Mouse (Mus musculus): ENCODE results near the gene Wwox.
A peak's percentile ranks its signal among the peaks of the same experiment; 100 is the strongest.

Gene Wwox

GRCm38 (mm10) chr8:114759621-114760020 lies 320.2 kb downstream of the Wwox start:
- DNase-seq, result no peak

DNA sequence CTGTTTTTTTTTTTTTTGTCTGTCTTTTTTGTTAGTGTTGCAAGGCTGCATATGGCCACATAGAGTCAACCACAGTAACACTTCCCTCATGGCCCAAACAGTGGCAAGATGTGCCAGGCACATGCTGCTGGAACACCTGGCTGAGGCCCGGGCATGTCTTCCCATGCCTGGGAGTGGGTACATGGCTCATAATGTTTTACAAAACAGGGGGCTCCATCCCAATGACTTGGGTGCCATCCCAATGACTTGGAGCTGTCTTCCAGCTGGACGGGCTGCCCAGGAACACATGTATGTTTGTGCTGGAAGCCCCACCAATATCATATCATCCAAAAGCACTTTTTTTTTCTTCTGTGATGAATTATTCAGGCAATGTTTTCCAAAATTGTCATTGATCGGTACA lies 329.1 kb downstream of the Wwox start:
- no peak for DNase-seq

- peak; percentile 49 to 64 for DNase-seq
Measured at GRCm38 (mm10) chr8:114770856-114771776, 331.7 kb downstream of the Wwox start.

GRCm38 (mm10) chr8:114772276-114772849 lies 332.9 kb downstream of the Wwox start:
- DNase-seq, result no peak

DNA sequence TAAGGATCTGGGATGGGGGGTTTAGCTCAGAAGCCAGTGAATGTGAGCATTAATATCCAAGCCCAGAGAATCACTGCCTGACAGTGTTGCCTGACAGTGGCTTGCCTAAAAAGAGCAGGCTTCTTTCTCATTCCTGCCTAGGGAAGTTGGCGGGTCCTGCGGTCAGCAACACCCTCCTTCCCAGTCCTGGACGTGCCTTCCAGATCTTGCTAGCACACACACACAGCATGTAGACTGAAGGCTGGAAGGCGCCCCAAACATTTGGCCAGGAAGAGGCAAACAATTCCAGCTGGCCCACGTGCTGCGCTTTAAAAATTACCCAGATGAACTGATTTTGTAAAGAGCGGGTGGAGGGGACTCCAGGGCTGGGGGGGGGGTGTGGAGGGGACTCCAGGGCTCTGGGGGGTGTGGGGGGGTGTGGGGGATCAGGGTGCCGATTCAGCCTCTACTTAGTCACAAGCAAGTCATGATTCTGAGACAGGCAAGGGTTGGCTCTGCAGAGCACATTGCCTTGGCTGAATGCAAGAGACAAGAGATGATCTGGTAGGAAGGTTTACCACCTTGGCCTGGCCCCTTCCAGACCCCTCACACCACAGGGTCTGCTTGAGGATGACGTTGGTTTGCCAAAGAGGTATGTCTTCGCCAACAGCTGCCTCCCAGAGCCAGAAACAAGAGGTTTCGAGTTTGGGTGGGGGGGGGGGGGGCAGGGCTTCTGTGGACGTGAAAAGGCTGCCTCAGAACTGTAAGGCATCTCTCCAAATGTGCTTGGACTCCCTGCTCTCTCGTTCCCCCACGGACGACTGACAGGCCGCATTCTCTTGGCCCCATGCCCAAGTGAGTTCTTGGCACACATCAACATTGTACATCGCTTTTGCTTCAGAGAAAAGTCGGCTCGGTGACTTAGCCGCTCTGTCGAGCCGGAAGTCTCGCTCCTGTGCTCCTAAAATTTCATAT lies 334.3 kb downstream of the Wwox start:
- peak; percentile 61 to 72 for DNase-seq

GRCm38 (mm10) chr8:114774415-114774775 lies 334.9 kb downstream of the Wwox start:
- DNase-seq, result no peak

- DNase-seq, result no peak
Measured at GRCm38 (mm10) chr8:114775543-114775942, 336.1 kb downstream of the Wwox start.

- no peak for DNase-seq
Measured at GRCm38 (mm10) chr8:114776696-114777095, 337.2 kb downstream of the Wwox start.

- DNase-seq, result no peak
Measured at GRCm38 (mm10) chr8:114777271-114777980, 338.0 kb downstream of the Wwox start.

DNA sequence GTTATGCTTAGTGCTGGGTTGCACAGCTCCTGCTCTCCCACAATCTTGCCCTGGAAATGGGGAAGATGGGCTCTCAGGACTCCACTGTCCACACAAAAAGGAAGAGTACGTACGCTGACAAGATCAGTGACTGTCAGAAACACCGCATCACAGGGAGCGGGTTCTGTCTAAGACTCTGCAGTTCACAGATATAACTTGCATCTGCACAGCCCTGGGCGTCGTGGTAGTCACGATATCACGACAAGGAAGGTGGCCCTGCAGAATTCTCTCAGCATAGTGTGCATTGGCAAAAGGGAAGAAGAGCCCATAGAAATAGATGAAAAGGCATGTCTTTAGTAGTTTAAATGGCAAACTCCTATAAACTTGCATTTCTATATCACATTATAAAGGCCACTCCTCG lies 339.5 kb downstream of the Wwox start:
- DNase-seq, result no peak

- DNase-seq, result no peak
Measured at GRCm38 (mm10) chr8:114783321-114783720, 343.9 kb downstream of the Wwox start.

DNA sequence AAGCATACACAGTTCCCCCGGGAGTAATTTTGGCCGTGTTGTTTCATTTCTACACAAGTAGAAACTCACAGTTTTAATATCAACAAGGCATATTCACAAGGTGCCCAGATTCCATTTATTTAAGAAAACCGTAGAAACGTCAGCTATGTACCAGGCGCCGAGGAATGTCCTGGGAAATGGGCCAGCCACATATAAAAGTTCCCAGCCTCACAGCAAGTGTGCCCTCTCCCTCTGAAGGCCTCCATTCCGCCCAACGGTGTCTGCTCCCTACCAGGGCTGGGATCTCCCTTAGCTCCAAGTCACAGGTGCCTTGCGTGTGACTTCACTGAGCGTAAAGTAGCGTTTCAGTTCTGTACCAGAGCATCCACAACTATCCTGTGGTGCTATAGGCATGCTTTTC lies 346.4 kb downstream of the Wwox start:
- DNase-seq, result no peak

DNA sequence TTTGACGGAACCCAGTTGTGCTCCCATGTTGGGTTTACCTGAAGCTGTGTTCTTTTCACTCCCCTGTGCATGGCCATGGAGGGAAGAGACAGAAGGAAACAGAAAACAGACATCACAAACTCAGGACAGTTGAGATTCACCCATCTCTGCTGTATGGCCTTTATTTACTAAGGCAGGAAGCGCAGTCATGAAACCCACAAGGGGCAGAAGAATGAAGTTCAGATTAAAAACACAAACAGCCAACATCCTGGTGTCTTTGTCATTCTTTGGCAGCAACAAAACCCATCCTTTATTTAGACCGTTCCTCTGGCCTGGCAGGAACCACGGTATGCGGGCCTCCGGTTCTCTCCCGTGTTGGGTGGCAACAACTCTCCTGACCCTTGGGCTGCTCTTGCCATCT lies 350.2 kb downstream of the Wwox start:
- DNase-seq, result no peak

GRCm38 (mm10) chr8:114790754-114791153 lies 351.3 kb downstream of the Wwox start:
- no peak for DNase-seq

DNA sequence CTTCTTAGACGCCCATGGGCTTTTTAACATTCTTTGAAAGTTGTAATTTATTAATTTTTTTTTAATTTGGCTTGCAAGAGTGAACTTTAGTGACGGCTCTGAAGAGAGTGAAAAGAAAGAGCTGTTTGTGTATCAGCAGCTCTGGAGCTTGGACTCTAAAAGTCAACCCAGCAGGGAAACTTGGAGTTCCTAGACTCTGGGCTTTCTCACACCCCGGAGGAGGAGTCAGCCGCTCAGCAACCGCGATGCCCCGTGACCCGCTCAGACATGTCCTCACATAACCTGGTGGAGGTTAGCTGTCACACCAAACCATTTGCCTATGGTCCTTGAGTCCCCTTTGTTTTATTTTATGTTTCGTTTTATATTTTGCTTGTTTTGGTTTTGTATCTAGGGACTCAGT lies 354.2 kb downstream of the Wwox start:
- no peak for DNase-seq

DNA sequence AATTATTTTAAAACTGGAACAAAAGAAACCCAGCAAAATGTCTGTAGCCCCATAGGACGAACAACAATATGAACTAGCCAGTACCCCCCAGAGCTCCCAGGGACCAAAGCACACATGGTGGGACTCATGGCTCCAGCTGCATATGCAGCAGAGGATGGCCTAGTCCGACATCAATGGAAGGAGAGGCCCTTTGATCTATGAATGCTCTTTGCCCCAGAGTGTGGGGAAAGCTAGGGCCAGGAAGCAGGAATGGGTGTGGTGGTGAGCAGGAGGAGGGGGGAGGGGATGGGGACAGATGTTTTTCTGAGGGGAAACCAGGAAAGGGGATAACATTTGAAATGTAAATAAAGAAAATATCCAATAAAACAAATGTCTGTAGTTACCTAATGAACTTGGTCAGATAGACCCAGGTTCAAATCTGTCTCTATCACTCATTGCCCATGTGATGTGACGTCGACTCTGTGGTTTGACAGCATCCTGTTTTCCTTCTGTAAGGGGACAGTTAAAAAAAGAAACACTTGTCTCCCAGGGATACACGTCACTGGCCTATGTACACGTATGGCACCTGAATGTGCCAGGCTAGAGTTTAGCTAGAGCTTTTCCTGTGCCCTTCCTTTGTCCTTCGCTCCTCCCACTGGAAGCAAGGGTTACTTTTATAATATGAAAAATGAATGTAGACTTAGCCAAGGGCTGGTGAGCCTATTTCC lies 362.1 kb downstream of the Wwox start:
- no peak for DNase-seq

- no peak for DNase-seq
Measured at GRCm38 (mm10) chr8:114803113-114803512, 363.7 kb downstream of the Wwox start.

GRCm38 (mm10) chr8:114806826-114807420 lies 367.5 kb downstream of the Wwox start:
- no peak for DNase-seq

- no peak for DNase-seq
Measured at GRCm38 (mm10) chr8:114807676-114808426, 368.4 kb downstream of the Wwox start.

GRCm38 (mm10) chr8:114810470-114810869 lies 371.0 kb downstream of the Wwox start:
- no peak for DNase-seq

GRCm38 (mm10) chr8:114813830-114814229 lies 374.4 kb downstream of the Wwox start:
- DNase-seq, result no peak
